Mouse (Mus musculus) thymus, adult 2 months (tissue): ENCODE data around the gene Nectin4. TPM values are rescaled to one million over a fixed set of nuclear protein-coding genes. Genes with fewer than 3 reads are reported as not detected.

ENCODE experiments used
- DNase-seq: peaks from one replicate; pipeline ENCODE4 v3.0.0; 2021
- H3K27ac ChIP-seq: fragments of 200-500 bp; 2 replicates; pipeline ENCODE4 v1.5.1; 2012; ENCODE audit warnings: low read length, control low read depth; ENCODE audit not compliant: control insufficient read depth, insufficient read depth
- H3K27me3 ChIP-seq: fragments of 200-500 bp; 2 replicates; pipeline ENCODE4 v1.6.1; 2012; ENCODE audit warnings: mild to moderate bottlenecking, low read length, moderate library complexity, mixed read lengths; ENCODE audit not compliant: control insufficient read depth, insufficient read depth
- H3K36me3 ChIP-seq: fragments of 200-500 bp; 2 replicates; pipeline ENCODE4 v1.6.1; 2012; ENCODE audit warnings: mild to moderate bottlenecking, low read length, moderate library complexity; ENCODE audit not compliant: control insufficient read depth, insufficient read depth
- H3K4me1 ChIP-seq: fragments of 200-500 bp; replicated peaks from 2 replicates; pipeline ENCODE4 v1.6.1; 2012; ENCODE audit warnings: low read length; ENCODE audit not compliant: control insufficient read depth, insufficient read depth
- H3K4me3 ChIP-seq: fragments of 200-500 bp; 2 replicates; pipeline ENCODE4 v1.5.1; 2012; ENCODE audit warnings: mild to moderate bottlenecking, low read length, control low read depth, moderate library complexity; ENCODE audit not compliant: control insufficient read depth, insufficient read depth
- CTCF ChIP-seq: fragments of 200-500 bp; IDR thresholded peaks from 2 replicates; pipeline ENCODE4 v1.5.1; 2012; ENCODE audit warnings: mild to moderate bottlenecking, control low read depth, low read length, moderate library complexity, borderline replicate concordance; ENCODE audit not compliant: control insufficient read depth, poor library complexity, insufficient read depth; ENCODE audit errors: extremely low read depth
- POLR2A ChIP-seq: fragments of 200-500 bp; IDR thresholded peaks from 2 replicates; pipeline ENCODE4 v1.6.1; 2012; ENCODE audit warnings: mild to moderate bottlenecking, low read length, control low read depth, moderate library complexity; ENCODE audit not compliant: control insufficient read depth, poor library complexity, insufficient read depth; ENCODE audit errors: extremely low read depth
- WGBS: fragments of 180-500 bp; shearing (Covaris S2); methylation state at CpG from one replicate; pipeline ENCODE4 v1.1.7; 2018; 5-methylcytosine and 5-hydroxymethylcytosine counted together
- polyA plus RNA-seq: library from polyadenylated mRNA; depleted of rRNA; stranded (reverse); fragments of >200 nt; gene quantifications from 2 replicates; pipeline ENCODE4 v1.2.3, GENCODE M21; 2012

The Nectin4 gene
- polyA plus RNA-seq, 1 experiment = 3.5 TPM

GRCm38 (mm10) chr1:171410947-171411484 is 41.1 kb downstream of the Nectin4 start, which contains the start of gene Usf1:
TSS of gene Usf1 (plus strand) at chr1:171411313.
- peak; percentile 53; the same call in 1 of the 2 replicates for TF ChIP-seq CTCF
- peak; percentile 80; the same call in 1 of the 2 replicates for TF ChIP-seq POLR2A
- H3K4me3 ChIP-seq = peak within 1 kb of the TSS; percentile 90
- peak within 1 kb of the TSS; percentile 71 for H3K27ac ChIP-seq
- H3K4me1 ChIP-seq = peaks cover 6% of the 10 kb centered on the region
- H3K36me3 ChIP-seq = peaks cover 29% of the 10 kb centered on the region
- no peaks in the 10 kb centered on the region for H3K27me3 ChIP-seq
- under 1% methylated on average over 36 of the region's 36 CpGs for WGBS
- DNase-seq = peak; percentile 96

GRCm38 (mm10) chr1:171411492-171411941 is 41.6 kb downstream of the Nectin4 start:
- under 1% methylated on average over 39 of the region's 39 CpGs for WGBS
- H3K36me3 ChIP-seq = peaks cover 29% of the 10 kb centered on the region
- H3K4me3 ChIP-seq = peak overlapping the region; percentile 90
- TF ChIP-seq POLR2A (no peak), CTCF (no peak)
- H3K27me3 ChIP-seq = no peaks in the 10 kb centered on the region
- DNase-seq = no peak
- peaks cover 6% of the 10 kb centered on the region for H3K4me1 ChIP-seq
- peak overlapping the region; percentile 71 for H3K27ac ChIP-seq

- peaks cover 6% of the 10 kb centered on the region for H3K4me1 ChIP-seq
- H3K27me3 ChIP-seq = no peaks in the 10 kb centered on the region
- peaks cover 29% of the 10 kb centered on the region for H3K36me3 ChIP-seq
- peak; percentile 51 for DNase-seq
- under 1% methylated on average over 20 of the region's 20 CpGs for WGBS
- TF ChIP-seq POLR2A = 0 out of 2 replicates have a peak, but pooled peaks have one; percentile 24
- TF ChIP-seq CTCF = no peak; the same call in 1 of the 2 replicates
- peak overlapping the region; percentile 71 for H3K27ac ChIP-seq
- H3K4me3 ChIP-seq = peak overlapping the region; percentile 90
These were observed 42.1 kb downstream of the Nectin4 start for GRCm38 (mm10) chr1:171412001-171412441.

GRCm38 (mm10) chr1:171412446-171412845 is 42.5 kb downstream of the Nectin4 start:
- H3K27me3 ChIP-seq = no peaks in the 10 kb centered on the region
- TF ChIP-seq POLR2A (no peak), CTCF (no peak)
- no peak overlapping the region; the same call in 1 of the 2 replicates for H3K27ac ChIP-seq
- H3K4me3 ChIP-seq = 0 out of 2 replicates have a peak overlapping the region, but pooled peaks have one; percentile 11
- H3K36me3 ChIP-seq = peaks cover 29% of the 10 kb centered on the region
- 51% methylated on average over 3 of the region's 3 CpGs for WGBS
- DNase-seq = no peak
- H3K4me1 ChIP-seq = peaks cover 6% of the 10 kb centered on the region

GRCm38 (mm10) chr1:171413608-171414007 is 43.7 kb downstream of the Nectin4 start:
- Histone ChIP-seq H3K27me3 (no peaks in the 10 kb centered on the region), H3K27ac (no peak overlapping the region), H3K4me1 (peaks cover 6% of the 10 kb centered on the region), H3K36me3 (peaks cover 35% of the 10 kb centered on the region), H3K4me3 (no peak overlapping the region)
- no peak for TF ChIP-seq POLR2A
- TF ChIP-seq CTCF = no peak
- no peak for DNase-seq
- 92% methylated on average over 8 of the region's 8 CpGs for WGBS

- no peak for DNase-seq
- Histone ChIP-seq H3K27me3 (no peaks in the 10 kb centered on the region), H3K27ac (no peak within 1 kb of the TSS), H3K36me3 (peaks cover 50% of the 10 kb centered on the region), H3K4me3 (no peak within 1 kb of the TSS), H3K4me1 (no peaks in the 10 kb centered on the region)
- 95% methylated on average over 5 of the region's 5 CpGs for WGBS
- TF ChIP-seq POLR2A (no peak), CTCF (no peak)
These were observed 48.8 kb downstream of the Nectin4 start, which contains the start of gene Tstd1 for GRCm38 (mm10) chr1:171418660-171419059. TSS of gene Tstd1 (plus strand) at chr1:171418872.

- WGBS = 94% methylated on average over 12 of the region's 12 CpGs
- Histone ChIP-seq H3K36me3 (peaks cover 50% of the 10 kb centered on the region), H3K27me3 (no peaks in the 10 kb centered on the region), H3K4me1 (no peaks in the 10 kb centered on the region), H3K27ac (no peak overlapping the region), H3K4me3 (no peak overlapping the region)
- no peak for TF ChIP-seq CTCF
- no peak for TF ChIP-seq POLR2A
- no peak for DNase-seq
These were observed 49.5 kb downstream of the Nectin4 start for GRCm38 (mm10) chr1:171419291-171419882.
